Mouse (Mus musculus) myocyte (in vitro differentiated cells): Measurements from ENCODE around the gene Slc25a48.

Experiments
- CEBPB ChIP-seq: IDR thresholded peaks from 2 replicates; pipeline ENCODE4 v1.6.1; 2011; ENCODE audit warnings: mild to moderate bottlenecking, moderate library complexity; ENCODE audit not compliant: poor library complexity, insufficient read depth, severe bottlenecking
- E2F4 ChIP-seq: IDR thresholded peaks from one replicate; pipeline ENCODE4 v1.6.1; 2011; ENCODE audit warnings: mild to moderate bottlenecking, control low read depth, moderate library complexity; ENCODE audit not compliant: insufficient read depth
- MAX ChIP-seq: IDR thresholded peaks from one replicate; pipeline ENCODE4 v1.6.1; 2011; ENCODE audit warnings: low read depth, mild to moderate bottlenecking, control low read depth
- MYOD1 ChIP-seq, 3 experiments: IDR thresholded peaks; one replicate each; pipeline ENCODE4 v1.6.1; 2011; ENCODE audit warnings: control low read depth in 2 of 3, low read depth in 2 of 3, mild to moderate bottlenecking in 2 of 3, moderate library complexity in 1 of 3; ENCODE audit not compliant: insufficient read length in 2 of 3, control insufficient read depth in 1 of 3
- MYOG ChIP-seq, 3 experiments: IDR thresholded peaks; one replicate each; pipeline ENCODE4 v1.6.1; 2011; ENCODE audit warnings: control low read depth in 2 of 3, low read depth in 2 of 3, mild to moderate bottlenecking in 2 of 3; ENCODE audit not compliant: insufficient read length in 2 of 3, control insufficient read depth in 1 of 3, insufficient read depth in 1 of 3
- POLR2A ChIP-seq: IDR thresholded peaks from one replicate; pipeline ENCODE4 v1.6.1; 2011; ENCODE audit warnings: low read depth, mild to moderate bottlenecking, control low read depth, moderate library complexity; ENCODE audit not compliant: insufficient read length
- POLR2AphosphoS2 ChIP-seq: IDR thresholded peaks from one replicate; pipeline ENCODE4 v1.6.1; 2011; ENCODE audit warnings: low read depth, control low read depth; ENCODE audit not compliant: insufficient read length
- SRF ChIP-seq: IDR thresholded peaks from one replicate; pipeline ENCODE4 v1.6.1; 2011; ENCODE audit warnings: low read depth; ENCODE audit not compliant: control insufficient read depth, insufficient read length
- TCF12 ChIP-seq: IDR thresholded peaks from one replicate; pipeline ENCODE4 v1.6.1; 2011; ENCODE audit warnings: mild to moderate bottlenecking, control low read depth; ENCODE audit not compliant: poor library complexity, insufficient read depth, severe bottlenecking
- TCF3 ChIP-seq: IDR thresholded peaks from one replicate; pipeline ENCODE4 v1.6.1; 2011; ENCODE audit warnings: low read depth, control low read depth; ENCODE audit not compliant: insufficient read length
- USF1 ChIP-seq: IDR thresholded peaks from one replicate; pipeline ENCODE4 v1.6.1; 2011; ENCODE audit warnings: low read depth, mild to moderate bottlenecking, control low read depth, moderate library complexity

- TF ChIP-seq POLR2A (no peak), MAX (no peak), E2F4 (no peak), POLR2AphosphoS2 (no peak), MYOG (IDR thresholded peaks at IDR 0.05; ENCODE audit: control insufficient read depth in 1 of 3, insufficient read depth in 1 of 3, insufficient read length in 2 of 3, low read depth in 2 of 3) (no peak), MYOD1 (IDR thresholded peaks at IDR 0.05; ENCODE audit: control insufficient read depth in 1 of 3, insufficient read length in 2 of 3, low read depth in 2 of 3) (no peak), USF1 (no peak), TCF12 (no peak), SRF (no peak), CEBPB (no peak), TCF3 (no peak)
Observed at GRCm38 (mm10) chr13:56478027-56478426, 39.9 kb downstream of the Slc25a48 start.
